Mouse (Mus musculus) intestine, embryonic 15.5 days (tissue): Measurements from ENCODE around the gene Pdzrn3. TPM values are rescaled to one million over a fixed set of nuclear protein-coding genes. Genes with fewer than 3 reads are reported as not detected.

Experiments
- ATAC-seq: fragments of 200-750 bp; cut with Nextera tagmentation; 2 replicates; pipeline ENCODE4 v1.8.0; 2017; ENCODE audit warnings: moderate TSS enrichment, moderate library complexity
- H3K27ac ChIP-seq: fragments of 300-500 bp; sonication (generic); 2 replicates; pipeline ENCODE4 v1.5.1; 2015; ENCODE audit warnings: mild to moderate bottlenecking, inconsistent platforms
- H3K27me3 ChIP-seq: fragments of 300-500 bp; sonication (generic); replicated peaks from 2 replicates; pipeline ENCODE4 v1.6.1; 2015; ENCODE audit warnings: inconsistent platforms
- H3K36me3 ChIP-seq: fragments of 300-500 bp; sonication (generic); 2 replicates; pipeline ENCODE4 v1.6.1; 2015; ENCODE audit warnings: inconsistent platforms
- H3K4me1 ChIP-seq: fragments of 300-500 bp; sonication (generic); replicated peaks from 2 replicates; pipeline ENCODE4 v1.6.1; 2015; ENCODE audit warnings: inconsistent platforms
- H3K4me2 ChIP-seq: fragments of 300-500 bp; sonication (generic); replicated peaks from 2 replicates; pipeline ENCODE4 v1.6.1; 2015; ENCODE audit warnings: mild to moderate bottlenecking, inconsistent platforms
- H3K4me3 ChIP-seq: fragments of 300-500 bp; sonication (generic); replicated peaks from 2 replicates; pipeline ENCODE4 v1.5.1; 2015; ENCODE audit warnings: inconsistent platforms
- H3K9ac ChIP-seq: fragments of 300-500 bp; sonication (generic); 2 replicates; pipeline ENCODE4 v1.6.1; 2015; ENCODE audit warnings: inconsistent platforms
- H3K9me3 ChIP-seq: fragments of 300-500 bp; sonication (generic); 2 replicates; pipeline ENCODE4 v1.6.1; 2016; ENCODE audit warnings: inconsistent platforms
- WGBS: fragments of 180-500 bp; shearing (Covaris S2); methylation state at CpG from one replicate; pipeline ENCODE4 v1.1.7; 2015; 5-methylcytosine and 5-hydroxymethylcytosine counted together
- polyA plus RNA-seq: library from polyadenylated mRNA; unstranded; fragments of >200 nt; fragmentation: Nextera tagmentation; extraction: Ambion mirVana; gene quantifications from 2 replicates; pipeline ENCODE4 v1.2.1, GENCODE M21; 2015

Gene Pdzrn3
- polyA plus RNA-seq, 1 experiment from 2014 or later, result 10.3 TPM

DNA sequence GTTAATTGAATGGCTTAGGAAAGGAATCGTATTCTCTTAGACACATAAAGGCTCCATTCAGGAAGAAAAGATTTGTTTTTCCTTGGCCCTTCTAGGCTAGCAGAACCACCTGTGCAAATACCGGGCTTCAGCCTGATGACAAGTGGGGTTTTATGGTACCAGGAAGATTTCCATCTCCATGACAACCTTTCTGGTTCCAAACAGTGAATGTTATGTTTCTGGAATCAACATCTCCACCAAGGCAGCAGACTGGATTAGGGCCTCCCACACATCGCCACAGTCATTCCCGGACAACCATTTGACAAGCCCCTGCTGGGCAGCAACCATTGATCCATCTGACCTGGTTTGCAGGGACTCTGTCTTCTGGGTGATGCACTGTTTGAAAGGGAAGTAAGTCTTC lies 114.2 kb downstream of the Pdzrn3 start:
- ATAC-seq, result no peak
- H3K27ac ChIP-seq, result no peak overlapping the region
- 37% methylated on average over 4 of the region's 4 CpGs for WGBS
- H3K27me3 ChIP-seq, result no peaks in the 10 kb centered on the region
- no peak overlapping the region for H3K4me2 ChIP-seq
- H3K9me3 ChIP-seq, result no peaks in the 10 kb centered on the region
- H3K4me1 ChIP-seq, result 0 out of 2 replicates have a peak, but pooled peaks cover 15% of the 10 kb centered on the region
- H3K9ac ChIP-seq, result no peak overlapping the region
- no peaks in the 10 kb centered on the region for H3K36me3 ChIP-seq
- no peak overlapping the region for H3K4me3 ChIP-seq

DNA sequence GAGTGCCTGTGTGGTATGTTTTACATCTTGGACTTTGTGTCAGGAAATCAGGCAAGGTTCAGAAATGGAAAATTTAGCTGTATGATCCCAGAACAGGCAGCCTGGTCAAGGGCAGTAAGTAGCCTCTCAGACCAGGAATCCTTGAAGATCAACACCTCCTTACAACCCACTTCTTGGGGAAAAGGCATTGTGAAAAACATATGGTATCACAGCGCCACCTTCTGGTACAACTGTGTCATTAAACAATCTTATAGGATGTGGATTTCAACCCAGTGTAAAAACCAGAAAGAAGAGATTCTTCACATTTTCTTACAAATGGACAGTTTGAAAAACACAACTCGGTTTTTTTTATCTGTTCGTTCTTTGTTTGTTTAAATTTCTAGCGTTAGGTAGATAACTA lies 116.2 kb downstream of the Pdzrn3 start:
- H3K9ac ChIP-seq, result no peak overlapping the region
- H3K4me3 ChIP-seq, result no peak overlapping the region
- H3K36me3 ChIP-seq, result no peaks in the 10 kb centered on the region
- 9% methylated on average over 4 of the region's 4 CpGs for WGBS
- no peak overlapping the region for H3K27ac ChIP-seq
- ATAC-seq, result no peak
- H3K4me2 ChIP-seq, result no peak overlapping the region
- H3K4me1 ChIP-seq, result 0 out of 2 replicates have a peak, but pooled peaks cover 3% of the 10 kb centered on the region
- no peaks in the 10 kb centered on the region for H3K27me3 ChIP-seq
- no peaks in the 10 kb centered on the region for H3K9me3 ChIP-seq

DNA sequence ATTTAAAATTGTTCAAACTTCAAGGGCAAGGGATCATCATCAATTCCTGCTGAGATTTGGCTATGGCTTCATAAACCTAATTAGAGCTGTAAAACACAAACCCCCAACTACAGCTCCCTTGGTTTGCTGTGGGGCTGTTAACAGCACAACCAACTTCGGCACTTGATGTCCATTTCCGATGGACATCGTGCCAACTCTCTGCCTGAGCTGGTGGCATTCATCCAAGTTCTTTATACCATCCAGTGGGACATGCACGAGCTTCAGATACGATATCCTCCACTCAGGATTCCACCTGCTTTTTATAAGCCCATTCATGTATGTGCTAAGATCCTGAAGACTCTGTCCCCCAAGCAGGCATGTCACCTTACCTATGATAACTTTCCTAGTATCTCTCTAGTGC lies 118.3 kb downstream of the Pdzrn3 start:
- no peaks in the 10 kb centered on the region for H3K27me3 ChIP-seq
- H3K9me3 ChIP-seq, result no peaks in the 10 kb centered on the region
- no peaks in the 10 kb centered on the region for H3K36me3 ChIP-seq
- no peak for ATAC-seq
- no peak overlapping the region for H3K4me3 ChIP-seq
- no peak overlapping the region for H3K27ac ChIP-seq
- H3K4me1 ChIP-seq, result no peaks in the 10 kb centered on the region
- H3K4me2 ChIP-seq, result no peak overlapping the region
- no peak overlapping the region for H3K9ac ChIP-seq
- 84% methylated on average over 5 of the region's 5 CpGs for WGBS

DNA sequence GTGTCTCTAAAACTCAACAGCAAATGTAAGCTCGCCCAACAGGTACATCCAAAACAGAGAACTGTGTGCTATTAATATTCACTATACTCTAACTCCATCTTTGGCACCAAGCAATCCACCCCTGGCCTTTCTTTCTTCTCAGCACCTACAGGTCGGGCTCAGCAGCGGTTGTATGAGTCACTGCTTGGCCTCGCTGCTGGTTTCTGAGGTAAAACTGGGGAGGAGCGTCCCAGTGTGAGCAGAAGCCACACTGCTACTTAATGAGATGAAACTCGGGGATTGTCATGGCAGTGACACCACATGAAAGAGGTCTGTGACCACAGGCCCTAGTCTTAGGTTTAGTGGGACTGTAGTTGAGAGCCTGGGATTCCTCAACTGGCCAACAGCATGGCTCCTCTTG lies 120.3 kb downstream of the Pdzrn3 start:
- WGBS, result 85% methylated on average over 6 of the region's 6 CpGs
- no peak overlapping the region for H3K9ac ChIP-seq
- no peaks in the 10 kb centered on the region for H3K9me3 ChIP-seq
- no peak overlapping the region for H3K27ac ChIP-seq
- no peaks in the 10 kb centered on the region for H3K4me1 ChIP-seq
- ATAC-seq, result no peak
- no peaks in the 10 kb centered on the region for H3K36me3 ChIP-seq
- H3K27me3 ChIP-seq, result no peaks in the 10 kb centered on the region
- no peak overlapping the region for H3K4me3 ChIP-seq
- no peak overlapping the region for H3K4me2 ChIP-seq

DNA sequence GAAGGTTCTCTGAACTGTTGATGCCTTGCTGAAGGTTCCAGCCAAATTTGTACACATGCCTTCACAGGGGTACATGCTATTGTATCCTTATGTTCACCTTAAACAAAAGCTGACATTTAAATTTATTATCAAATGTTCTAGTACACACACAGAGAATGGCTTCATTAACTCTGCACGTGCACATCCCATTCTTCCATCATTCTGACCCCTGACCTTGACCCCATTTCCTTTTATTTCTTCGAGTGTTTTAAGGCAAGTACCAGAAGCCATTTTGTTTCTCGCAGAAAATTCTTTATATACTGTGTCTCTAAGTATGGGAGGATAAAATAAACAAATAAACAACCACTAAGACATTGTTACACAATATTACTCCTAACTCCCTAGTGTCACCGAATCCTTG lies 123.0 kb downstream of the Pdzrn3 start:
- 48% methylated on average over 4 of the region's 4 CpGs for WGBS
- H3K36me3 ChIP-seq, result no peaks in the 10 kb centered on the region
- ATAC-seq, result no peak

DNA sequence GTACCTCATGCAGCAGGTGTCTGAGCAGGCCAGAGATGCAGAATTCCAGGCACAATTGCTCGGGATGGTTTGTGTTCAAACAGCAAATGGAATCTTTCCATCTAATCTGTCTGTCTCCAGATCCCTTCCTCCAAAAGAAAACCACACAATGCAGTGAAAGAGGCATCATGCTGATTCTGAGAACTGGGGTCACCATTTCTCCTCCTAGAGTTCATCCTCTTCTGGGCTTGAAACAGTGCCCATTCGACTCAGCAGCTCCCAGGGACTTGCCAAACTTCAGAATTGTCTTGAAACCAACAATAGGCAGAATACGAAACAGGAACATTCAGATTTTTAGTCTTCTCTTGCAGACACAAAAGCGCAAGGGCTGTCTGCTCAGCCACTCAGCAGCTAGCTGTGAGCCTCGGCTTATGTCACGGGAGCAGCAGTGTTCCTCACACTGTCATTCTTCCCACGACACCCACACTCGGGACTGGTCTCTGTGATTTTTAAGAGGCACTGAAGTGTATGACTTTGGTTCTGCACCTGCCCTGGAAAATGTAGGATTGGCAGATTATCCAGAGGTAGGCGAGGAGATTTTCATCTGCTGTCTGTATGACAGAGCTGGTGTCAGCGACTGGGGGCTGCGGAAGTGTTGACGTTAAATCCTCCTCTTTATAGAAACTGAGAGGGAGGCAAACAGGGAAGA lies 125.6 kb downstream of the Pdzrn3 start:
- no peak for ATAC-seq
- no peak overlapping the region for H3K27ac ChIP-seq
- 66% methylated on average over 12 of the region's 12 CpGs for WGBS
- H3K9me3 ChIP-seq, result no peaks in the 10 kb centered on the region
- H3K27me3 ChIP-seq, result no peaks in the 10 kb centered on the region
- H3K4me1 ChIP-seq, result no peaks in the 10 kb centered on the region
- H3K9ac ChIP-seq, result no peak overlapping the region
- H3K4me2 ChIP-seq, result no peak overlapping the region
- H3K36me3 ChIP-seq, result no peaks in the 10 kb centered on the region
- no peak overlapping the region for H3K4me3 ChIP-seq

More for the DNA sequence above, 123.0 kb downstream of the Pdzrn3 start:
- H3K27ac ChIP-seq, result no peak overlapping the region
- no peaks in the 10 kb centered on the region for H3K9me3 ChIP-seq
- no peak overlapping the region for H3K4me3 ChIP-seq
- H3K4me2 ChIP-seq, result no peak overlapping the region
- H3K27me3 ChIP-seq, result no peaks in the 10 kb centered on the region
- no peak overlapping the region for H3K9ac ChIP-seq
- H3K4me1 ChIP-seq, result no peaks in the 10 kb centered on the region

DNA sequence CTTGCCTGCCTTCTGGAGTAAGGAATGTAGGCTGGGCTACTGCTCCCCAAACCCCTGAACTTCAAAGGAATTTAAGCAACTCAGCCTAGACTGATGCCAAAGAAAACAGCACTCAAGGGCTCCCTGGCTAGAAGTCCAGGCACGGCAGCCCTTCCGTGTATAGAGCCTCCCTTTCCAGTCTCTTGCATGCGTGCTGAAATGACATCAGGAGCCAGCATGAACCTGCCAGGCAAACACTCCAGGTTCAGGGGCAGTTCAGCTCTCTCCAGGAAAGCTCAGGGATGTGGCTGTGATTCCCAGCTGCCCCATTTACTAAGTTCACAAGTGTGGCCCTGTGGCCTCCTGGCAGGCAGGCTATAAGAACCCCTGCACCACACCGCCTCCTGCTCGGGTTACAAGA lies 126.5 kb downstream of the Pdzrn3 start:
- H3K27ac ChIP-seq, result no peak overlapping the region
- H3K4me3 ChIP-seq, result no peak overlapping the region
- H3K9me3 ChIP-seq, result no peaks in the 10 kb centered on the region
- no peak for ATAC-seq
- no peak overlapping the region for H3K9ac ChIP-seq
- H3K4me1 ChIP-seq, result no peaks in the 10 kb centered on the region
- no peaks in the 10 kb centered on the region for H3K27me3 ChIP-seq
- H3K4me2 ChIP-seq, result no peak overlapping the region
- H3K36me3 ChIP-seq, result no peaks in the 10 kb centered on the region
- WGBS, result 62% methylated on average over 5 of the region's 5 CpGs

DNA sequence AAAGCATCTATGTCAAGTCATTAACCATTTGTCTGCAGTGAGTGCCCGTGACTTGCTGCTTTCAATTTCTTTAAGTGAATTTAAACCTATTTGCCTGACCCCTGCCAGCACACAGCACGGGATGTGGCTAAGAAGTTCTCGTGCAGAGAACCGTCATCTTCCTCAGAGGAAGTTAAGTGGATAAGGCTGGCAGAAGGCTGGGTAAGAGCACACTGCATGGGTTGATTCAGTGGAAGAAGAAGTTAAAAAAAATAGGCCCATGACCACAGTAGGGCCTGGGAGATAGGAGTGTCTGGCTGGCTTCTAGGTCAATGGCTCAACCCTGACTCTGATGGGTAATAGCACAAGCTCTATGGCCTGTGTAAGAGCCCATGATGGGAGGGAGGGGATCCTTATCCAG lies 131.6 kb downstream of the Pdzrn3 start:
- Histone ChIP-seq H3K36me3 (no peaks in the 10 kb centered on the region), H3K4me1 (no peaks in the 10 kb centered on the region), H3K27me3 (no peaks in the 10 kb centered on the region), H3K4me2 (no peak overlapping the region), H3K9me3 (no peaks in the 10 kb centered on the region), H3K4me3 (no peak overlapping the region), H3K9ac (no peak overlapping the region), H3K27ac (no peak overlapping the region)
- ATAC-seq, result no peak
- 85% methylated on average over 4 of the region's 4 CpGs for WGBS

DNA sequence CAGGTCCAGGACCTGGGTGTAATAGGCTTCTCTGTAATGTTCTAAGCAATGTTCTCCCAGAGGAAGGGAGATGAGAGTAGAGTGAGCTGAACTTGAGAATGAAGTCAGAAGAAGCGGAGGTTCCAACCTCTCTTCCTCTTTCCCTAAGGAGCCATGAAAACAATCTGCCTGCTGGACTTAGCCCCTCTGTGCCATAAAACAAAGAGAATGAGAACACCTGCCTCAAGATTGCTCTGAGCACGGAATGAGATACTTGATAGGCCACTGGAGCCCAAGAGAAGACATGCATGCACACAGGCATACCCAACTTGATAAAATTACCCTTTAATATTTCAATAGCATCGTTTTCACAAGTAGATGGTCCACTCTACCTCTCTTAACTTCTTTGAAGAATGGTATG lies 133.3 kb downstream of the Pdzrn3 start:
- Histone ChIP-seq H3K9ac (no peak overlapping the region), H3K27me3 (no peaks in the 10 kb centered on the region), H3K4me1 (no peaks in the 10 kb centered on the region), H3K36me3 (no peaks in the 10 kb centered on the region), H3K4me3 (no peak overlapping the region), H3K9me3 (no peaks in the 10 kb centered on the region), H3K27ac (no peak overlapping the region), H3K4me2 (no peak overlapping the region)
- WGBS, result 77% methylated on average over 3 of the region's 3 CpGs
- peak; percentile 79 for ATAC-seq

DNA sequence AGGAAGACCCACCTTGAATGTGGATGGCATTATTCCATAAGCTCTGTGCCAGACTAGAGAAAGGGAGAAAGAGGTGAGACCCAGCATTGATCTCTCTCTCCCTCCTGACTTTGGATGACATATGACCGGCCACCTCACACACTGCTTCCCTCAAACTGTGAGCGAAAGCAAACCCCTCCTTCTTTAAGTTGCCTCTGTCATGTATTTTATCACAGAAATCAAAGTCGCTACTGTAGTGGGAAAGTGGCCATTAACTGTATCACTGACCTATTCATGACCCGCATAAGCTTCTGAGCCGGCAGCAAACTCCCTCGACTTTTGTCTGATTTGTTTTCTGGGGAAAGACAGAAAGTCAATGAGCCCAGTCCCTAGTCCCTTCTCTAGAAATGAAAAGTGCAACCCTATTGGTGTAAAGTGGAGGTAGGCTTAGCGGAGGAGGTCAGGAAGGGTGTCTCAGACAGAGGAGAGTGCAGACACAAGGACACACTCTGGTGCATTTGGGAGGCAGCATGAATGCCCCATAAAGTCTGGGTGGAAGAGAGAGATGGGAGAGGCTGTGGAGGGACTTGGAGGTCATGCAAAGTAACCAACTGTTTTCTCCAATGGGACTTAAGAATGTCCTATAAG lies 134.4 kb downstream of the Pdzrn3 start:
- no peaks in the 10 kb centered on the region for H3K9me3 ChIP-seq
- H3K27ac ChIP-seq, result no peak overlapping the region
- H3K4me1 ChIP-seq, result no peaks in the 10 kb centered on the region
- no peak overlapping the region for H3K4me2 ChIP-seq
- no peak overlapping the region for H3K9ac ChIP-seq
- H3K4me3 ChIP-seq, result no peak overlapping the region
- WGBS, result 76% methylated on average over 7 of the region's 7 CpGs
- no peak for ATAC-seq
- H3K36me3 ChIP-seq, result no peaks in the 10 kb centered on the region
- H3K27me3 ChIP-seq, result no peaks in the 10 kb centered on the region

DNA sequence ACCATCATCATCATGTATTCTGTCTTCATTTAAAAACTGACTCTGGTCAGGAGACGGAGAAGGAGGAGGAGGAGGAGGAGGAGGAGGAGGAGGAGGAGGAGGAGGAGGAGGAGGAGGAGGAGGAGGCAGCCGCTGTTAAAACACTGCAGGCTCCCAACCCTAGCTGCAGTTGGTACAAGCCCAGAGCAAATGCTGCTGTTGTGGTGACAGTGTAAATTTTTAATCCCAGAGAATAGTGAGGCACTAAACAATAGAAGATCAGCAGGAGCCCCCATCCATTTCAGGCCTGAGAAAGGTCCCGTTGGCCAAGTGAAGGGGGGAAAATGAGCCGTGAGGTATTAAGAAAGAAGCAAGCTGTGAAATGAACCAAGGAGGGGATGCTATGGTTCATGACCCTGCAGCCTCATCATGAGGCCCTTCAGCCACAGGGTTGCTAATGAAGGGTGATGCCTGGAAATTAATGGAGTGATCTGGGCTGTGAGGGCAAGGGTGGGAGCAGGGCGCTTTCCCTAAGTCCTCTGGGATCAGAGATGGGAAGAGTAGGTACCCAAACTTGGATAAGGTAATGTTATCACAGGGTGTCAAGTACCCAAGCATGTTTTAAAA lies 141.0 kb downstream of the Pdzrn3 start:
- no peak for ATAC-seq
- no peaks in the 10 kb centered on the region for H3K27me3 ChIP-seq
- no peaks in the 10 kb centered on the region for H3K9me3 ChIP-seq
- H3K4me1 ChIP-seq, result no peaks in the 10 kb centered on the region
- H3K27ac ChIP-seq, result no peak overlapping the region
- no peak overlapping the region for H3K9ac ChIP-seq
- whole genome bisulfite sequencing, result 53% methylated on average over 4 of the region's 5 CpGs
- H3K36me3 ChIP-seq, result no peaks in the 10 kb centered on the region
- H3K4me2 ChIP-seq, result no peak overlapping the region
- no peak overlapping the region for H3K4me3 ChIP-seq

DNA sequence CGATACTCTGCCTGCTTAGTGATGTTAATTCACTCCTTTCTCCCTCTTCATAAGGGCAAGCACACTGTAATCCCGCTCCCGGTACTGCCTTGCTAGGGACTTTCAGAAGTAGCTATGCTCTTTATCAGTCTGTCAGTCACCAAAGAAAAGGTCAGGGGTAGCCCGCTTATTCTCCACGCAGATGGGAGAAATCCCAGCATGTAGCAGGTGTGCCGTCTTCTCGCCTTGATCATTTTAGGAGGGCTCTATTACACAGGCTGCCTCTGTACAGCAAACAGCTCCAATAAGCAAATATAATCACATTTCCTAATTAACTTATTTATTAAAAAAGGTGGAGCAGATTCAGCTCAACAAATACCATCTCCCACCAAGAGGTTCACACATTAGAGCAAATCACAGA lies 141.5 kb downstream of the Pdzrn3 start:
- WGBS, result 77% methylated on average over 7 of the region's 7 CpGs
- H3K27ac ChIP-seq, result no peak overlapping the region
- H3K27me3 ChIP-seq, result no peaks in the 10 kb centered on the region
- H3K4me3 ChIP-seq, result no peak overlapping the region
- H3K36me3 ChIP-seq, result no peaks in the 10 kb centered on the region
- no peaks in the 10 kb centered on the region for H3K4me1 ChIP-seq
- H3K9ac ChIP-seq, result no peak overlapping the region
- H3K9me3 ChIP-seq, result no peaks in the 10 kb centered on the region
- no peak overlapping the region for H3K4me2 ChIP-seq
- ATAC-seq, result no peak

DNA sequence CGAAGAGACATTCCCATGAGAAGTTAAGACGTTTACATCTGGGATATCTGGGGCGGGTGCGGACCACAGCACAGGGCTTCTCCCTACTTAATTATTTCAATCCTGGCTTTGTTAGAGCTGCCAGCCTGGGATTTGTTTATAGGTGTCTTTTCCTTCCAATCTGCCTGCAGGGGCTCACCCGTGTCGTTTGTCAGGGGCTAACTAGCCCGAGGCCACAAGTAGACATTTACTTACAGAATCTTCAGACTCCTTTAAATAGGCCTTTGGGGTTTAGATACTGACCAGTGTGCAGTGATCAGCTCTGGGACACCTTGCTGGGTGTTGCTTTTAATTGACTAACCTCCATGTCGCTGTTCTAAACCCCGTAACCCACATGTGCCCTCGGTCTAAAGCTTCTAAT lies 143.3 kb downstream of the Pdzrn3 start:
- no peak overlapping the region for H3K9ac ChIP-seq
- no peaks in the 10 kb centered on the region for H3K36me3 ChIP-seq
- 42% methylated on average over 10 of the region's 10 CpGs for WGBS
- H3K27ac ChIP-seq, result no peak overlapping the region
- no peak overlapping the region for H3K4me3 ChIP-seq
- no peaks in the 10 kb centered on the region for H3K27me3 ChIP-seq
- no peaks in the 10 kb centered on the region for H3K4me1 ChIP-seq
- ATAC-seq, result no peak
- no peaks in the 10 kb centered on the region for H3K9me3 ChIP-seq
- H3K4me2 ChIP-seq, result no peak overlapping the region
